Mouse (Mus musculus) heart, embryonic 10.5 days (tissue): Measurements from ENCODE around the gene Bad. TPM values are rescaled to one million over a fixed set of nuclear protein-coding genes. Genes with fewer than 3 reads are reported as not detected.
A peak's percentile ranks its signal among the peaks of the same experiment; 100 is the strongest.

ENCODE experiments used
- DNase-seq: peaks from one replicate; pipeline ENCODE4 v3.0.0-alpha.2; 2017; ENCODE audit warnings: low spot score
- H3K27ac ChIP-seq: fragments of 300-500 bp; sonication (generic); 2 replicates; pipeline ENCODE4 v1.5.1; 2016; ENCODE audit warnings: mild to moderate bottlenecking
- H3K27me3 ChIP-seq: fragments of 300-500 bp; sonication (generic); 2 replicates; pipeline ENCODE4 v1.6.1; 2016; ENCODE audit warnings: mild to moderate bottlenecking; ENCODE audit not compliant: poor library complexity, insufficient read depth, severe bottlenecking
- H3K36me3 ChIP-seq: fragments of 300-500 bp; sonication (generic); 2 replicates; pipeline ENCODE4 v1.6.1; 2016; ENCODE audit warnings: mild to moderate bottlenecking, moderate library complexity
- H3K4me1 ChIP-seq: fragments of 300-500 bp; sonication (generic); 2 replicates; pipeline ENCODE4 v1.6.1; 2016; ENCODE audit warnings: mild to moderate bottlenecking
- H3K4me3 ChIP-seq: fragments of 300-500 bp; sonication (generic); 2 replicates; pipeline ENCODE4 v1.5.1; 2016; ENCODE audit warnings: mild to moderate bottlenecking, moderate library complexity
- H3K9me3 ChIP-seq: fragments of 300-500 bp; sonication (generic); 2 replicates; pipeline ENCODE4 v1.6.1; 2016; ENCODE audit warnings: mild to moderate bottlenecking, moderate library complexity
- WGBS: fragments of 180-500 bp; shearing (Covaris S2); methylation state at CpG from one replicate; pipeline ENCODE4 v1.1.7; 2016; 5-methylcytosine and 5-hydroxymethylcytosine counted together
- polyA plus RNA-seq: library from polyadenylated mRNA; unstranded; fragments of >200 nt; fragmentation: Nextera tagmentation; extraction: Ambion mirVana; gene quantifications from 2 replicates; pipeline ENCODE4 v1.2.1, GENCODE M21; 2016

The Bad gene
- polyA plus RNA-seq, 1 experiment from 2014 or later: 61.3 TPM

GRCm38 (mm10) chr19:6969291-6969664, 27.6 kb downstream of the Bad start:
- H3K27ac ChIP-seq: peak overlapping the region; percentile 89
- peaks cover 28% of the 10 kb centered on the region for H3K36me3 ChIP-seq
- peak overlapping the region; percentile 76 for H3K4me3 ChIP-seq
- WGBS: 2% methylated on average over 20 of the region's 20 CpGs
- no peaks in the 10 kb centered on the region for H3K27me3 ChIP-seq
- H3K9me3 ChIP-seq: no peaks in the 10 kb centered on the region
- DNase-seq: no peak
- peaks cover 59% of the 10 kb centered on the region for H3K4me1 ChIP-seq

DNA sequence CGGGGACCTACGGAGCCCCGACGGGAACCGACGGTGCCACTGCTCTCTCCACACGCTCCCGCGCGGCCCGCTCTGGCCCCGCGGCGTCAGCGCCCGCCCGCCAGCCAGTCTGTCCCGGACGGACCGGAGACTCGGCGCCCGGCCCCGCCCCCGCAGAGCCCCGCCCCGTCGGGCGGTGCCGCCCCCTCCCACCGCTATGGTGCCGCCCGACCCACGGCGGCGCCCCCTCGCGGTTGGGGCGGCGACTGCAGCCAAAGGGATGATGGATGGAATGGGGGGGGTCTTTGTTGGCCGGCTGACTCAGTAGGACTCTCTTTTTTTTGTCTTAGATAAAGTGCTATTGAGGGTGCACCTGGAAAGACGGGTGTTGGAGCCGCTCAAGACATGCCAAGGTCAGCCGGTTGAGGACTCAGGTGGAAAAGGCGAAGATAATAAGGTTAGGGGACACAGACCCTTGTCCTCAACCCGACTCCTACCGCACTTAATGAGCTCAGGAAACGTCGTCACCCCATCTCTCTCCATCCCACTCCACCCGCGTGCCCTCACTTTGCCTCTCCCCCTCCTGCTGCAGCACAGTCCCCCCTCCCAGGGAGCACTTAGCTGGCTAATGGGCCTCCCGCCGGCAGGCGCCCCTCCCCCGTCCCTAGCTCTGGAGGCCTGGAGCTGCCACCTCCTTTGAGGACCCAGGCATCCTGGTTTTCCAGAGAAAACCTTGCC, 28.2 kb downstream of the Bad start:
- peak overlapping the region; percentile 89 for H3K27ac ChIP-seq
- no peaks in the 10 kb centered on the region for H3K27me3 ChIP-seq
- H3K36me3 ChIP-seq: peaks cover 23% of the 10 kb centered on the region
- H3K9me3 ChIP-seq: no peaks in the 10 kb centered on the region
- WGBS: under 1% methylated on average over 55 of the region's 55 CpGs
- peak; percentile 85 for DNase-seq
- peak overlapping the region; percentile 76 for H3K4me3 ChIP-seq
- peaks cover 60% of the 10 kb centered on the region for H3K4me1 ChIP-seq

DNA sequence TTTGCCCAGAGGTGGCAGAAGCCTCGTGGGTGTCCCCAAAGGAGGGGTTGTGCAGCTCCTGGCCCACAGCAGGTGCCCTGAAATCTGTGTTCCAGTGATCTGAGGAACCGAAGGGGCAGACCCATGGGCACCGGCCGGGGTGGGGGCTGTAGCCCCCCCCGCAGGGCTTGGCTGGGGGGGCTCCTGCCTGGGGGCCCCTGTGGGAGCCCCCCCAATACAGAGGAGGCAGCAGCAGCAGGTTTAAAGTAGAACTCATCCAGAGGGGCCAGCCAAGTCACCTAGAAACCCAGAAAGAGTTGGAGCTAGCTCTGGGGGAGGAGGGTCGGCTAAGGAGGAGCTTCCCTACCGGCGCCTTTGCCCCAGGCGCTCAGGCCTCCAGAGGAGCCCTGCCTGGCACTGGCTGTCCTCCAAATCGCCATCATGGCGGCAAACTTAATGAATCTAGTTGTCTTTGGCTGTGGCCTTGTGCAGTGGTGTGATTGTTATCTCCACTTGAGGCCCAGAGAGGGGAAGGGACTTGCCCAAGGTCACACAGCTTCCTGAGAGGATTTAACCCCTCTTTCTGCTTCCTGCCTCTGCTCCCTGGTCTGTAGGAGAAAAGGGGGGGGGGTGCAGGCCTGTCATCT, 28.9 kb downstream of the Bad start:
- 19% methylated on average over 11 of the region's 11 CpGs for WGBS

DNA sequence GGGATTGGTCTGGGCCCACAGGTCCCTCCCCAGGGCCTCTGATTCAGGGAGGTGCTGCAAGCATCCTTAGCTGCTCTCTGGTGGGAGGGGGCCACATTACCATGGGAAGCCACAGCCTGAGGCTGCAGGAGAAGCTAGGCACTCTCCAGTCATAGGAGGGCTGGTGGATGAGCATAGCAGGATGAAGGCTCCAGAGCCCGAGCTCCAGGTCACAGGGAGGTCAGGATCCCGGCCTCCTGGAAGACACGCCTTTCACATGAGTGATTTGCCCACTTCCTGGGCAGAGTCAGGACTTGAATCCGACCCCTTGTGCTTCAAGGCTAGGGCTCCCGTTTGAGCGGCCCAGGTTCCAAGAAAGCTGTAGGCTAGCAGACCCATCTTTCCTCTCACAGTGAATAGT, 30.0 kb downstream of the Bad start:
- no peak overlapping the region for H3K4me3 ChIP-seq
- H3K9me3 ChIP-seq: no peaks in the 10 kb centered on the region
- H3K4me1 ChIP-seq: peaks cover 68% of the 10 kb centered on the region
- peak overlapping the region; percentile 89 for H3K27ac ChIP-seq
- H3K36me3 ChIP-seq: peaks cover 9% of the 10 kb centered on the region
- no peaks in the 10 kb centered on the region for H3K27me3 ChIP-seq
- no peak for DNase-seq
- WGBS: 45% methylated on average over 6 of the region's 6 CpGs

More for the DNA sequence above, 28.9 kb downstream of the Bad start:
- Histone ChIP-seq H3K27me3 (no peaks in the 10 kb centered on the region), H3K4me1 (peaks cover 60% of the 10 kb centered on the region), H3K36me3 (peaks cover 15% of the 10 kb centered on the region), H3K9me3 (no peaks in the 10 kb centered on the region), H3K4me3 (peak overlapping the region; percentile 76), H3K27ac (peak overlapping the region; percentile 89)
- DNase-seq: no peak

GRCm38 (mm10) chr19:6972247-6972917, 30.7 kb downstream of the Bad start:
- Histone ChIP-seq H3K4me1 (peaks cover 75% of the 10 kb centered on the region), H3K9me3 (no peaks in the 10 kb centered on the region), H3K27me3 (no peaks in the 10 kb centered on the region), H3K36me3 (peaks cover 11% of the 10 kb centered on the region), H3K4me3 (no peak overlapping the region), H3K27ac (peak overlapping the region; percentile 89; the same call in 1 of the 2 replicates)
- no peak for DNase-seq
- WGBS: 79% methylated on average over 13 of the region's 13 CpGs

DNA sequence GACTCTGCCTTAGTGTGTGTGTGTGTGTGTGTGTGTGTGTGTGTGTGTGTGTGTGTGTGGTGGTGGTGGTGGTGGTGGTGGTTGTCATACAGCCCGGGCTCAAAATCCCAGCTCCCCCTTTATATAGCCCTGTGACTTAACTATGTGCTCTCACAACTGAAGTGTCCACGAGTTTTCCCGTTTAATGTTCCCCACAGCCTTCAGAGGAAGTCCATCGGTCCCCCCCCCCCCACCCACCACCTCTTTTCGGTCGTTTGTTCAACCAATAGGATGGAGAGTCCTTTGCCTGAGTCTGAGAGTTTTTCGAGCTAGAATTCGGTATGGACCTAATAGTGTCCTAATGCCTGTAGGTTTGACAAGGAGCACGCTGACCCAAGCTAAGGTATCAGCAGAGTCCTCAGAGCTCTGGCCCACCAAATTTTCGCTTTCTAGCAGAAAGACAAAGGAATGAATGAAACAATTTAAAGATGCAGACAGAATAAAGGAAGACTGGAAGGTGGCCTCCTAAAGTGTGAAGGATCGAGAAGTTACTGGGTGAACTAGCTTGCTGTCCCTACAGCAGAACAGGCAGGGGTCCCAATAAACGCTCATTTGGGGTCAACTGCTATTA, 32.0 kb downstream of the Bad start:
- 30% methylated on average over 12 of the region's 12 CpGs for WGBS
- Histone ChIP-seq H3K4me1 (peaks cover 78% of the 10 kb centered on the region), H3K9me3 (no peaks in the 10 kb centered on the region), H3K36me3 (peaks cover 24% of the 10 kb centered on the region), H3K27ac (peak overlapping the region; percentile 94), H3K4me3 (peak overlapping the region; percentile 88), H3K27me3 (no peaks in the 10 kb centered on the region)
- DNase-seq: no peak

GRCm38 (mm10) chr19:6974211-6975205, 32.8 kb downstream of the Bad start, which contains the start of gene Ppp1r14b:
Ppp1r14b (plus strand) TSS chr19:6974968.
- Histone ChIP-seq H3K36me3 (peaks cover 25% of the 10 kb centered on the region), H3K27me3 (no peaks in the 10 kb centered on the region), H3K4me1 (peaks cover 78% of the 10 kb centered on the region), H3K9me3 (no peaks in the 10 kb centered on the region), H3K27ac (peak within 1 kb of the TSS; percentile 94), H3K4me3 (peak within 1 kb of the TSS; percentile 88)
- peak; percentile 96 for DNase-seq
- WGBS: 2% methylated on average over 79 of the region's 84 CpGs

GRCm38 (mm10) chr19:6975537-6976521, 34.2 kb downstream of the Bad start, which contains the start of gene Plcb3:
Plcb3 (minus strand) TSS chr19:6976470.
- peak; percentile 85 for DNase-seq
- H3K4me3 ChIP-seq: peak within 1 kb of the TSS; percentile 88
- under 1% methylated on average over 16 of the region's 16 CpGs for WGBS
- H3K27ac ChIP-seq: peak within 1 kb of the TSS; percentile 94
- H3K36me3 ChIP-seq: peaks cover 25% of the 10 kb centered on the region
- H3K9me3 ChIP-seq: no peaks in the 10 kb centered on the region
- H3K27me3 ChIP-seq: no peaks in the 10 kb centered on the region
- peaks cover 73% of the 10 kb centered on the region for H3K4me1 ChIP-seq

DNA sequence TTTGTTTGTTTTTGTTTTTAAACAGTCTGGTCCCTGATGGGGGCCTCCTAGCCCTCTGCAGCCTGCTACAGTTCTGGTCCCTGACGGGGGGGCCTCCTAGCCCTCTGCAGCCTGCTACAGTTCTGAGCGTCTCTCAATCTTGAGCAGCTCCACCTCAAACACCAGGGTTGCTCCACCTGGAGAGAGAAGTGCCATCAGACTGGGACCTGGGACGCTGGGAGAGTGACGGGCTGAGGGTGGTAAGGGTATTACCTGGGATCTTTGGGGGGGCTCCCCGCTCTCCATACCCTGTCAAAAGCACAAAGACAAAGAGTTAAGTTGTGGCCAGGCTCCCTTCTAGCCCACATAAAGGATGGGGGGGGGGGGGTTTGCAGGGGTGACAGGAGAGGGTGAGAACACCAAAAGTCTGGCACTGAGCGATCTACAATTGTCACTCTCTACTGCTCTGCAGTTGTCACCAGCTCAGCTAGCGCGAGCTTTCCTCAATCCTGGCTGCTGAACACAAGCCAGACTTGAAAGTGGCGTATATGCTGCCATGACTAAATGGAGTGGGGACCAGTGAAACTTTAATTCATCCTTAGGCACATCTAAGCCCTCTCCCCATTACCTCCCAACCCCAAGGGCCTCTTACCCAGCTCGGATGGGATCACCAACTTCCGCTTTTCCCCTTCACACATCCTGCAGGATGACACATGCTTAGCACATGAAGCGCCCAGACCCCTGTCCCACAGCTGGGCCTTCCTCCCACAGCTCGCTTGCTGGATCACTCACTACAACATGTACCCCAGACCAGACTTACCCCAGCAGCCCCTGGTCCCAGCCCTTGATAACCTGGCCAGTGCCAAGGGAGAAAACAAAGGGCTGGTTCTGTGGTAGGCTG, 36.3 kb downstream of the Bad start:
- H3K9me3 ChIP-seq: no peaks in the 10 kb centered on the region
- peak overlapping the region; percentile 76 for H3K4me3 ChIP-seq
- no peaks in the 10 kb centered on the region for H3K27me3 ChIP-seq
- H3K36me3 ChIP-seq: peaks cover 38% of the 10 kb centered on the region
- WGBS: 76% methylated on average over 13 of the region's 13 CpGs
- H3K4me1 ChIP-seq: peaks cover 61% of the 10 kb centered on the region
- DNase-seq: no peak
- peak overlapping the region; percentile 37 for H3K27ac ChIP-seq

- peaks cover 42% of the 10 kb centered on the region for H3K36me3 ChIP-seq
- peak overlapping the region; percentile 76 for H3K4me3 ChIP-seq
- DNase-seq: no peak
- no peaks in the 10 kb centered on the region for H3K27me3 ChIP-seq
- peaks cover 56% of the 10 kb centered on the region for H3K4me1 ChIP-seq
- H3K9me3 ChIP-seq: no peaks in the 10 kb centered on the region
- WGBS: 33% methylated on average over 3 of the region's 3 CpGs
- H3K27ac ChIP-seq: peak overlapping the region; percentile 96
Measured at GRCm38 (mm10) chr19:6978639-6978974, 36.9 kb downstream of the Bad start.
